Comparison of ENCODE assay signal across 25 mouse cellular contexts in genomic region chr1:74804211-74804870, GRCm38 (mm10). TPM values are rescaled to one million over a fixed set of nuclear protein-coding genes. Genes with fewer than 3 reads are reported as not detected.
A peak's percentile ranks its signal among the peaks of the same experiment; 100 is the strongest.
DNase-seq lines count a peak whose midpoint lies in the region; ATAC-seq and TF ChIP-seq lines count a peak whose summit lies in the region.
"Had no signal": no experiment of that assay in that cellular context is flagged by ENCODE, and none has a peak within 500 bp of the region (broad histone marks: within the 10 kb centered on the region; RNA-seq: fewer than 3 reads in every experiment).

No protein-coding gene starts in this region.

- H3K4me1 ChIP-seq in embryonic facial prominence, embryonic 13.5 days, result peaks cover 75% of the 10 kb centered on the region
- H3K4me1 ChIP-seq in embryonic facial prominence, embryonic 10.5 days, result peaks cover 74% of the 10 kb centered on the region
- H3K4me1 ChIP-seq in midbrain, embryonic 10.5 days, result peaks cover 75% of the 10 kb centered on the region
- H3K4me1 ChIP-seq in midbrain, embryonic 16.5 days (ENCODE audit: control insufficient read depth, insufficient read depth, low read length), result peaks cover 44% of the 10 kb centered on the region
- H3K4me1 ChIP-seq in CH12.LX (ENCODE audit: control insufficient read depth in 1 of 2, insufficient read depth in 2 of 2), result peaks cover 33 to 87% of the 10 kb centered on the region in 2 experiments
- H3K4me1 ChIP-seq in midbrain, postnatal 0 days (ENCODE audit: insufficient read depth, low read length), result peaks cover 28% of the 10 kb centered on the region

- WGBS in embryonic facial prominence, embryonic 13.5 days, result 6% methylated on average over 10 of the region's 10 CpGs
- WGBS in embryonic facial prominence, embryonic 10.5 days, result 4% methylated on average over 10 of the region's 10 CpGs
- WGBS in midbrain, embryonic 10.5 days, result 4% methylated on average over 10 of the region's 10 CpGs
- WGBS in midbrain, embryonic 16.5 days, result 12% methylated on average over 10 of the region's 10 CpGs
- 20% methylated on average over 10 of the region's 10 CpGs for WGBS in midbrain, postnatal 0 days

- H3K36me3 ChIP-seq in embryonic facial prominence, embryonic 13.5 days, result no peaks in the 10 kb centered on the region
- H3K36me3 ChIP-seq in embryonic facial prominence, embryonic 10.5 days (replicated peaks), result no peaks in the 10 kb centered on the region
- H3K36me3 ChIP-seq in midbrain, embryonic 10.5 days, result no peaks in the 10 kb centered on the region
- no peaks in the 10 kb centered on the region for H3K36me3 ChIP-seq in midbrain, embryonic 16.5 days (ENCODE audit: control insufficient read depth, insufficient read depth, low read length)
- peaks cover 0 to 50% of the 10 kb centered on the region in 2 experiments for H3K36me3 ChIP-seq in CH12.LX (replicated peaks in 1 of 2; ENCODE audit: control insufficient read depth in 1 of 2, insufficient read depth in 1 of 2, low read length in 1 of 2)
- no peaks in the 10 kb centered on the region for H3K36me3 ChIP-seq in midbrain, postnatal 0 days (ENCODE audit: insufficient read depth, low read length)
- H3K36me3 ChIP-seq: forebrain, embryonic 10.5 days; heart, embryonic 10.5 days; hindbrain, embryonic 15.5 days had no signal

- 0 out of 2 replicates have a peak overlapping the region, but pooled peaks have one; percentile 7 for H3K27ac ChIP-seq in embryonic facial prominence, embryonic 13.5 days
- H3K27ac ChIP-seq in embryonic facial prominence, embryonic 10.5 days (replicated peaks), result no peak overlapping the region
- H3K27ac ChIP-seq in midbrain, embryonic 10.5 days (replicated peaks), result no peak overlapping the region
- no peak overlapping the region for H3K27ac ChIP-seq in midbrain, embryonic 16.5 days (ENCODE audit: low read length)
- H3K27ac ChIP-seq in CH12.LX (ENCODE audit: insufficient read depth, low read depth), result peak overlapping the region; percentile 73
- H3K27ac ChIP-seq in midbrain, postnatal 0 days (ENCODE audit: low read depth, low read length), result no peak overlapping the region
- H3K27ac ChIP-seq: forebrain, embryonic 10.5 days; heart, embryonic 10.5 days had no signal

- no peak overlapping the region for H3K4me3 ChIP-seq in embryonic facial prominence, embryonic 13.5 days
- H3K4me3 ChIP-seq in embryonic facial prominence, embryonic 10.5 days, result no peak overlapping the region
- peak overlapping the region; percentile 60; the same call in 1 of the 2 replicates for H3K4me3 ChIP-seq in midbrain, embryonic 10.5 days
- H3K4me3 ChIP-seq in midbrain, embryonic 16.5 days (ENCODE audit: low read depth, low read length), result no peak overlapping the region
- peak overlapping the region in 2 of 3 experiments; percentile 47 to 57 for H3K4me3 ChIP-seq in CH12.LX (replicated peaks in 1 of 3; ENCODE audit: low read depth in 2 of 3, low read length in 2 of 3, poor library complexity in 1 of 3)
- H3K4me3 ChIP-seq in midbrain, postnatal 0 days (ENCODE audit: low read depth, low read length), result peak overlapping the region; percentile 48; the same call in 1 of the 2 replicates
- H3K4me3 ChIP-seq: erythroblast, embryonic 14.5 days had no signal

- no peak for TF ChIP-seq EP300 in CH12.LX (IDR thresholded peaks at IDR 0.05; ENCODE audit: low read length)

- no peak overlapping the region for H3K9ac ChIP-seq in embryonic facial prominence, embryonic 13.5 days
- H3K9ac ChIP-seq in midbrain, embryonic 16.5 days (ENCODE audit: low read depth, low read length), result no peak overlapping the region
- peak overlapping the region; percentile 62; the same call in 1 of the 2 replicates for H3K9ac ChIP-seq in CH12.LX (ENCODE audit: insufficient read depth, low read depth)
- H3K9ac ChIP-seq in midbrain, postnatal 0 days (replicated peaks; ENCODE audit: low read length, poor library complexity, severe bottlenecking), result no peak overlapping the region

- in situ Hi-C loops in CH12.LX (cut with MboI; ENCODE audit: low pct_ligation_motif_present, low pct_unique_long_range_greater_than_20kb, low sequenced_read_pairs), result no loop called here

- no peak overlapping the region; the same call in none of the 2 replicates for H3K4me2 ChIP-seq in embryonic facial prominence, embryonic 13.5 days
- H3K4me2 ChIP-seq in midbrain, embryonic 16.5 days (ENCODE audit: low read length), result no peak overlapping the region; the same call in 1 of the 2 replicates
- H3K4me2 ChIP-seq in CH12.LX (ENCODE audit: insufficient read depth, low read depth, poor library complexity, severe bottlenecking), result peak overlapping the region; percentile 84
- no peak overlapping the region for H3K4me2 ChIP-seq in midbrain, postnatal 0 days (ENCODE audit: low read depth, low read length, poor library complexity, severe bottlenecking)

- peak; percentile 52 for TF ChIP-seq POLR2A in CH12.LX (IDR thresholded peaks at IDR 0.05; ENCODE audit: low read depth, low read length)

- TF ChIP-seq CTCF in CH12.LX (conservative IDR thresholded peaks at IDR 0.05 in 1 of 2, IDR thresholded peaks at IDR 0.05 in 1 of 2; ENCODE audit: low read depth in 2 of 2, low read length in 2 of 2), result no peak
- TF ChIP-seq CTCF in midbrain, postnatal 0 days (IDR thresholded peaks at IDR 0.05), result no peak

- no peak for ATAC-seq in embryonic facial prominence, embryonic 13.5 days (ENCODE audit: insufficient number of reproducible peaks, insufficient read depth, low FRiP score, low TSS enrichment, low read depth)
- no peak for ATAC-seq in midbrain, embryonic 16.5 days
- no peak for ATAC-seq in midbrain, postnatal 0 days (ENCODE audit: low FRiP score)
- ATAC-seq: activated CD4-positive, CD25-positive, alpha-beta regulatory T cell, adult 4 months; forebrain, embryonic 14.5 days; Patski had no signal

- peaks cover 7% of the 10 kb centered on the region; the same call in 1 of the 2 replicates for H3K79me2 ChIP-seq in CH12.LX (replicated peaks; ENCODE audit: control insufficient read depth, extremely low read depth, insufficient read depth, poor library complexity, severe bottlenecking)

- no peak for TF ChIP-seq RAD21 in CH12.LX (IDR thresholded peaks at IDR 0.05; ENCODE audit: low read depth, low read length)

- dilution Hi-C loops in CH12.LX (cut with MboI; ENCODE audit: extremely low pct_ligation_motif_present, extremely low pct_unique_long_range_greater_than_20kb, low sequenced_read_pairs), result no loop called here

- no peaks in the 10 kb centered on the region for H3K9me3 ChIP-seq in embryonic facial prominence, embryonic 13.5 days
- no peaks in the 10 kb centered on the region for H3K9me3 ChIP-seq in embryonic facial prominence, embryonic 10.5 days
- no peaks in the 10 kb centered on the region for H3K9me3 ChIP-seq in midbrain, embryonic 10.5 days (replicated peaks)
- no peaks in the 10 kb centered on the region for H3K9me3 ChIP-seq in midbrain, embryonic 16.5 days (replicated peaks; ENCODE audit: control insufficient read depth, low read length, poor library complexity, severe bottlenecking)
- no peaks in the 10 kb centered on the region for H3K9me3 ChIP-seq in CH12.LX (replicated peaks; ENCODE audit: low read length)
- H3K9me3 ChIP-seq in midbrain, postnatal 0 days (ENCODE audit: low read length), result no peaks in the 10 kb centered on the region
- H3K9me3 ChIP-seq: forebrain, embryonic 10.5 days; heart, embryonic 10.5 days; hindbrain, embryonic 15.5 days had no signal

- peaks cover 97% of the 10 kb centered on the region for H3K27me3 ChIP-seq in embryonic facial prominence, embryonic 13.5 days
- H3K27me3 ChIP-seq in embryonic facial prominence, embryonic 10.5 days (replicated peaks; ENCODE audit: low read depth, poor library complexity, severe bottlenecking), result peaks cover 100% of the 10 kb centered on the region
- H3K27me3 ChIP-seq in midbrain, embryonic 10.5 days (ENCODE audit: low read depth, poor library complexity, severe bottlenecking), result peaks cover 100% of the 10 kb centered on the region
- H3K27me3 ChIP-seq in midbrain, embryonic 16.5 days (ENCODE audit: control insufficient read depth, insufficient read depth, low read depth, low read length), result peaks cover 46% of the 10 kb centered on the region
- no peaks in the 10 kb centered on the region for H3K27me3 ChIP-seq in CH12.LX (replicated peaks)
- H3K27me3 ChIP-seq in midbrain, postnatal 0 days (ENCODE audit: insufficient read depth, low read length), result peaks cover 46% of the 10 kb centered on the region

- DNase-seq in embryonic facial prominence, embryonic 10.5 days (ENCODE audit: low spot score), result no peak
- DNase-seq in midbrain, embryonic 10.5 days (ENCODE audit: low spot score), result peak; percentile 18
- no peak for DNase-seq in CH12.LX (ENCODE audit: extremely low read depth)
- no peak for DNase-seq in midbrain, postnatal 0 days (ENCODE audit: low spot score)
- no peak for DNase-seq in kidney, postnatal 4 days
- no peak for DNase-seq in frontal cortex, adult 2 months (ENCODE audit: extremely low spot score in 1 of 2, low spot score in 1 of 2)
- DNase-seq: adrenal gland, postnatal 14 days; B cell, adult 2 months; cerebellum, adult 11-12 months; cerebellum, adult 9-10 months; cerebellum, postnatal 25 days; gastrocnemius, postnatal 10 days; heart, adult 18-20 months; heart, postnatal 10 days; heart, postnatal 4 days had no signal

RNA-seq across cellular contexts. Expression of gene Wnt10a, which starts 13.0 kb away (rescaled TPM):
- 5.4 and 6.9 TPM in 2 replicates for polyA plus RNA-seq in embryonic facial prominence, embryonic 13.5 days (2015; fragmentation: Nextera tagmentation; extraction: Ambion mirVana)
- 0.70 and 1.2 TPM in 2 replicates for polyA plus RNA-seq in embryonic facial prominence, embryonic 10.5 days (2016; fragmentation: Nextera tagmentation; extraction: Ambion mirVana)
- 0.85 and 1.3 TPM in 2 replicates for polyA plus RNA-seq in midbrain, embryonic 10.5 days (2016; fragmentation: Nextera tagmentation; extraction: Ambion mirVana)
- polyA plus RNA-seq in midbrain, embryonic 16.5 days (2015; fragmentation: Nextera tagmentation; extraction: Ambion mirVana), result 0.10 and 0.47 TPM in 2 replicates
- total RNA-seq in CH12.LX (2012; rRNA removed) (126 and 184 TPM in 2 replicates), CH12.LX (2014; rRNA removed) (142 and 155 TPM in 2 replicates)
- 170 and 187 TPM in 2 replicates for polyA plus RNA-seq in CH12.LX (2012; ENCODE audit: insufficient read length, low read depth)
- 0.09 and 0.82 TPM in 2 replicates for total RNA-seq in midbrain, postnatal 0 days (2014; rRNA removed)
- polyA plus RNA-seq in midbrain, postnatal 0 days (2015; fragmentation: Nextera tagmentation; extraction: Ambion mirVana), result 0.10 and 0.38 TPM in 2 replicates
- 6.0 and 7.2 TPM in 2 replicates for polyA plus RNA-seq in frontal cortex, adult 2 months (2012; rRNA removed)
- total RNA-seq: heart, adult 18-20 months; heart, postnatal 10 days; heart, postnatal 4 days had no signal
- polyA plus RNA-seq: heart, embryonic 14.5 days; Patski had no signal

RNA-seq across cellular contexts. Expression of gene Wnt6, which starts 32.6 kb away (rescaled TPM):
- 49.1 and 55.5 TPM in 2 replicates for polyA plus RNA-seq in embryonic facial prominence, embryonic 13.5 days (2015; fragmentation: Nextera tagmentation; extraction: Ambion mirVana)
- 26.5 and 26.6 TPM in 2 replicates for polyA plus RNA-seq in embryonic facial prominence, embryonic 10.5 days (2016; fragmentation: Nextera tagmentation; extraction: Ambion mirVana)
- 8.7 and 11.0 TPM in 2 replicates for polyA plus RNA-seq in midbrain, embryonic 10.5 days (2016; fragmentation: Nextera tagmentation; extraction: Ambion mirVana)
- polyA plus RNA-seq in midbrain, embryonic 16.5 days (2015; fragmentation: Nextera tagmentation; extraction: Ambion mirVana), result 3.6 and 4.2 TPM in 2 replicates
- 3.4 and 3.5 TPM in 2 replicates for total RNA-seq in CH12.LX (2012; rRNA removed)
- 0.67 and 0.89 TPM in 2 replicates for total RNA-seq in CH12.LX (2014; rRNA removed)
- 1.6 and 1.7 TPM in 2 replicates for polyA plus RNA-seq in CH12.LX (2012; ENCODE audit: insufficient read length, low read depth)
- 6.2 and 8.4 TPM in 2 replicates for total RNA-seq in midbrain, postnatal 0 days (2014; rRNA removed)
- 6.3 and 6.6 TPM in 2 replicates for polyA plus RNA-seq in midbrain, postnatal 0 days (2015; fragmentation: Nextera tagmentation; extraction: Ambion mirVana)
- polyA plus RNA-seq in frontal cortex, adult 2 months (2012; rRNA removed), result 7.9 and 8.9 TPM in 2 replicates
- polyA plus RNA-seq: activated CD4-positive, CD25-positive, alpha-beta regulatory T cell, adult 4 months; erythroblast, embryonic 14.5 days; Patski had no signal

RNA-seq across cellular contexts. Expression of gene Cdk5r2, which starts 50.4 kb away (rescaled TPM):
- polyA plus RNA-seq in embryonic facial prominence, embryonic 13.5 days (2015; fragmentation: Nextera tagmentation; extraction: Ambion mirVana), result 0.10 and 0.14 TPM in 2 replicates
- polyA plus RNA-seq in embryonic facial prominence, embryonic 10.5 days (2016; fragmentation: Nextera tagmentation; extraction: Ambion mirVana), result 0.21 and 0.39 TPM in 2 replicates
- polyA plus RNA-seq in midbrain, embryonic 10.5 days (2016; fragmentation: Nextera tagmentation; extraction: Ambion mirVana), result 1.3 and 2.2 TPM in 2 replicates
- polyA plus RNA-seq in midbrain, embryonic 16.5 days (2015; fragmentation: Nextera tagmentation; extraction: Ambion mirVana), result 8.1 and 9.7 TPM in 2 replicates
- total RNA-seq in CH12.LX (2012; rRNA removed), result 0.04 TPM in 1 of 2 replicates, not detected in the other
- total RNA-seq in CH12.LX (2014; rRNA removed), result not detected in 2 replicates
- polyA plus RNA-seq in CH12.LX (2012; ENCODE audit: insufficient read length, low read depth), result 0.23 and 0.24 TPM in 2 replicates
- total RNA-seq in midbrain, postnatal 0 days (2014; rRNA removed), result 64.0 and 70.2 TPM in 2 replicates
- polyA plus RNA-seq in midbrain, postnatal 0 days (2015; fragmentation: Nextera tagmentation; extraction: Ambion mirVana), result 15.4 and 17.8 TPM in 2 replicates
- 224 and 291 TPM in 2 replicates for polyA plus RNA-seq in frontal cortex, adult 2 months (2012; rRNA removed)
- total RNA-seq: heart, adult 18-20 months; heart, postnatal 4 days had no signal
- polyA plus RNA-seq: activated CD4-positive, CD25-positive, alpha-beta regulatory T cell, adult 4 months; erythroblast, embryonic 14.5 days; heart, embryonic 10.5 days; Patski had no signal

RNA-seq across cellular contexts. Expression of gene Prkag3, which starts 55.3 kb away (rescaled TPM):
- polyA plus RNA-seq in embryonic facial prominence, embryonic 13.5 days (2015; fragmentation: Nextera tagmentation; extraction: Ambion mirVana), result 0.25 and 0.35 TPM in 2 replicates
- polyA plus RNA-seq in embryonic facial prominence, embryonic 10.5 days (2016; fragmentation: Nextera tagmentation; extraction: Ambion mirVana), result 0.11 TPM in 1 of 2 replicates, not detected in the other
- not detected in 2 replicates for polyA plus RNA-seq in midbrain, embryonic 10.5 days (2016; fragmentation: Nextera tagmentation; extraction: Ambion mirVana)
- not detected in 2 replicates for polyA plus RNA-seq in midbrain, embryonic 16.5 days (2015; fragmentation: Nextera tagmentation; extraction: Ambion mirVana)
- total RNA-seq in CH12.LX (2012; rRNA removed) (0.08 and 0.13 TPM in 2 replicates), CH12.LX (2014; rRNA removed) (0.09 TPM in 1 of 2 replicates, not detected in the other)
- polyA plus RNA-seq in CH12.LX (2012; ENCODE audit: insufficient read length, low read depth), result 0.12 TPM in 1 of 2 replicates, not detected in the other
- total RNA-seq in midbrain, postnatal 0 days (2014; rRNA removed), result 0.11 TPM in 1 of 2 replicates, not detected in the other
- 0.09 TPM in 1 of 2 replicates, not detected in the other for polyA plus RNA-seq in midbrain, postnatal 0 days (2015; fragmentation: Nextera tagmentation; extraction: Ambion mirVana)
- 0.76 and 0.88 TPM in 2 replicates for polyA plus RNA-seq in frontal cortex, adult 2 months (2012; rRNA removed)
- polyA plus RNA-seq: activated CD4-positive, CD25-positive, alpha-beta regulatory T cell, adult 4 months; erythroblast, embryonic 14.5 days; forebrain, embryonic 10.5 days; forebrain, embryonic 14.5 days; hindbrain, embryonic 15.5 days; Patski had no signal

Comparison
In these comparisons a context has a peak if more than half of its experiments do, and no peak if none do; other contexts are left out.
1. H3K27ac ChIP-seq: peak in embryonic facial prominence, embryonic 13.5 days (single experiment) and CH12.LX (single experiment); none in embryonic facial prominence, embryonic 10.5 days (single experiment), midbrain, embryonic 10.5 days (single experiment), midbrain, embryonic 16.5 days (single experiment) and midbrain, postnatal 0 days (single experiment).
2. H3K4me3 ChIP-seq: peak in midbrain, embryonic 10.5 days (single experiment), CH12.LX (2 of 3) and midbrain, postnatal 0 days (single experiment); none in embryonic facial prominence, embryonic 13.5 days (single experiment), embryonic facial prominence, embryonic 10.5 days (single experiment) and midbrain, embryonic 16.5 days (single experiment).
3. RNA of gene Wnt10a, which starts 13.0 kb away (polyA plus RNA-seq): 170 to 187 TPM in CH12.LX; 5.4 to 6.9 TPM in embryonic facial prominence, embryonic 13.5 days, 6.0 to 7.2 TPM in frontal cortex, adult 2 months, 0.70 to 1.2 TPM in embryonic facial prominence, embryonic 10.5 days, 0.85 to 1.3 TPM in midbrain, embryonic 10.5 days, 0.10 to 0.47 TPM in midbrain, embryonic 16.5 days and 0.10 to 0.38 TPM in midbrain, postnatal 0 days; every median in the first group is over 10 times any median in the second.
4. RNA of gene Cdk5r2, which starts 50.4 kb away (polyA plus RNA-seq): 224 to 291 TPM in frontal cortex, adult 2 months; 15.4 to 17.8 TPM in midbrain, postnatal 0 days, 8.1 to 9.7 TPM in midbrain, embryonic 16.5 days, 1.3 to 2.2 TPM in midbrain, embryonic 10.5 days, 0.23 to 0.24 TPM in CH12.LX, 0.21 to 0.39 TPM in embryonic facial prominence, embryonic 10.5 days and 0.10 to 0.14 TPM in embryonic facial prominence, embryonic 13.5 days; every median in the first group is over 10 times any median in the second.